Mouse (Mus musculus) layer of hippocampus, postnatal 14 days (tissue): ENCODE measurements around the gene Gm45753. TPM values are rescaled to one million over a fixed set of nuclear protein-coding genes. Genes with fewer than 3 reads are reported as not detected.

Experiments
- total RNA-seq, 2 experiments: library from RNA; stranded (reverse); gene quantifications; 2 replicates each; pipeline ENCODE4 v1.2.3; 2021

Gene Gm45753
- total RNA-seq, 2 experiments from 2014 or later = not detected

Other genes with a start within 250 kb of the Gm45753 start
- not detected for gene Mtnr1a, start 239.3 kb downstream of the Gm45753 start, total RNA-seq
- not detected for gene F11, start 46.4 kb downstream of the Gm45753 start, total RNA-seq
- not detected for gene Klkb1, start 13.6 kb downstream of the Gm45753 start, total RNA-seq
- 1 to 10 TPM; 6.1 TPM for gene Cyp4v3, start 24.8 kb upstream of the Gm45753 start, total RNA-seq
- gene Fam149a, start 73.8 kb upstream of the Gm45753 start, total RNA-seq = 10 to 100 TPM; 14.0 to 16.7 TPM
- gene Tlr3, start 102.6 kb upstream of the Gm45753 start, total RNA-seq = 1 to 10 TPM; 6.5 to 7.7 TPM
- 100 to 1,000 TPM; 158 to 166 TPM for gene Sorbs2, start 199.3 kb upstream of the Gm45753 start, total RNA-seq